8 mouse cellular contexts compared by ENCODE assay signal in genomic region chr4:43964326-43964833, GRCm38 (mm10). TPM values are rescaled to one million over a fixed set of nuclear protein-coding genes. Genes with fewer than 3 reads are reported as not detected.
A peak's percentile ranks its signal among the peaks of the same experiment; 100 is the strongest.
DNase-seq lines count a peak whose midpoint lies in the region; ATAC-seq and TF ChIP-seq lines count a peak whose summit lies in the region.
"Had no signal": no experiment of that assay in that cellular context is flagged by ENCODE, and none has a peak within 500 bp of the region (broad histone marks: within the 10 kb centered on the region; RNA-seq: fewer than 3 reads in every experiment).

No protein-coding gene starts in this region.

- peak overlapping the region; percentile 13; the same call in 1 of the 2 replicates for H3K4me2 ChIP-seq in intestine, embryonic 16.5 days (ENCODE audit: low read depth, low read length)
- no peak overlapping the region for H3K4me2 ChIP-seq in midbrain, embryonic 16.5 days (ENCODE audit: low read length)
- H3K4me2 ChIP-seq in forebrain, postnatal 0 days (ENCODE audit: low read depth), result no peak overlapping the region

- H3K36me3 ChIP-seq in E14TG2a.4 (ENCODE audit: insufficient read depth, low read length), result peaks cover 13% of the 10 kb centered on the region
- H3K36me3 ChIP-seq in intestine, embryonic 16.5 days (ENCODE audit: control insufficient read depth, insufficient read depth, low read length), result no peaks in the 10 kb centered on the region
- H3K36me3 ChIP-seq in midbrain, embryonic 16.5 days (ENCODE audit: control insufficient read depth, insufficient read depth, low read length), result no peaks in the 10 kb centered on the region
- no peaks in the 10 kb centered on the region for H3K36me3 ChIP-seq in forebrain, postnatal 0 days (ENCODE audit: insufficient read depth)

- ATAC-seq in activated CD4-positive, CD25-positive, alpha-beta regulatory T cell, adult 4 months, result peak; percentile 33
- peak; percentile 39 for ATAC-seq in intestine, embryonic 16.5 days
- no peak for ATAC-seq in midbrain, embryonic 16.5 days
- no peak for ATAC-seq in forebrain, postnatal 0 days

- peak overlapping the region; percentile 42; the same call in 1 of the 2 replicates for H3K27ac ChIP-seq in intestine, embryonic 16.5 days (ENCODE audit: low read length)
- no peak overlapping the region for H3K27ac ChIP-seq in midbrain, embryonic 16.5 days (ENCODE audit: low read length)
- no peak overlapping the region for H3K27ac ChIP-seq in forebrain, postnatal 0 days (ENCODE audit: low read depth, low read length)

- H3K9me3 ChIP-seq in E14TG2a.4 (ENCODE audit: low read length), result peaks cover 13% of the 10 kb centered on the region
- H3K9me3 ChIP-seq in intestine, embryonic 16.5 days (ENCODE audit: control insufficient read depth, low read length), result no peaks in the 10 kb centered on the region
- H3K9me3 ChIP-seq in midbrain, embryonic 16.5 days (replicated peaks; ENCODE audit: control insufficient read depth, low read length, poor library complexity, severe bottlenecking), result no peaks in the 10 kb centered on the region
- no peaks in the 10 kb centered on the region for H3K9me3 ChIP-seq in forebrain, postnatal 0 days (ENCODE audit: low read length)

- 24% methylated on average over 2 of the region's 2 CpGs for WGBS in intestine, embryonic 16.5 days
- WGBS in midbrain, embryonic 16.5 days, result 58% methylated on average over 2 of the region's 2 CpGs
- WGBS in forebrain, postnatal 0 days, result 46% methylated on average over 2 of the region's 2 CpGs

- H3K4me1 ChIP-seq in E14TG2a.4 (replicated peaks; ENCODE audit: low read depth, low read length), result peaks cover 84% of the 10 kb centered on the region
- peaks cover 42% of the 10 kb centered on the region for H3K4me1 ChIP-seq in intestine, embryonic 16.5 days (ENCODE audit: control insufficient read depth, insufficient read depth, low read length)
- H3K4me1 ChIP-seq in midbrain, embryonic 16.5 days (ENCODE audit: control insufficient read depth, insufficient read depth, low read length), result peaks cover 3% of the 10 kb centered on the region; the same call in 1 of the 2 replicates
- no peaks in the 10 kb centered on the region for H3K4me1 ChIP-seq in forebrain, postnatal 0 days (ENCODE audit: insufficient read depth)

- no peak for TF ChIP-seq CTCF in E14TG2a.4 (conservative IDR thresholded peaks at IDR 0.05; ENCODE audit: low read length)
- TF ChIP-seq CTCF in forebrain, postnatal 0 days (IDR thresholded peaks at IDR 0.05; ENCODE audit: low read depth), result no peak

- peak overlapping the region; percentile 43 for H3K4me3 ChIP-seq in E14TG2a.4 (replicated peaks; ENCODE audit: low read length)
- H3K4me3 ChIP-seq in intestine, embryonic 16.5 days (ENCODE audit: low read length), result no peak overlapping the region
- H3K4me3 ChIP-seq in midbrain, embryonic 16.5 days (ENCODE audit: low read depth, low read length), result no peak overlapping the region
- H3K4me3 ChIP-seq in forebrain, postnatal 0 days (ENCODE audit: low read depth, low read length), result no peak overlapping the region

- H3K9ac ChIP-seq in intestine, embryonic 16.5 days (ENCODE audit: low read depth, low read length), result 0 out of 2 replicates have a peak overlapping the region, but pooled peaks have one; percentile 20
- H3K9ac ChIP-seq in midbrain, embryonic 16.5 days (ENCODE audit: low read depth, low read length), result no peak overlapping the region
- H3K9ac ChIP-seq in forebrain, postnatal 0 days, result no peak overlapping the region

- H3K27me3 ChIP-seq in E14TG2a.4 (ENCODE audit: insufficient read depth, low read length), result no peaks in the 10 kb centered on the region; the same call in 1 of the 2 replicates
- H3K27me3 ChIP-seq in intestine, embryonic 16.5 days (replicated peaks; ENCODE audit: control insufficient read depth, insufficient read depth, low read length), result no peaks in the 10 kb centered on the region
- no peaks in the 10 kb centered on the region for H3K27me3 ChIP-seq in midbrain, embryonic 16.5 days (ENCODE audit: control insufficient read depth, insufficient read depth, low read depth, low read length)
- H3K27me3 ChIP-seq in forebrain, postnatal 0 days (ENCODE audit: insufficient read depth, low read length), result no peaks in the 10 kb centered on the region

- DNase-seq in lung, postnatal 36 days, result peak; percentile 71
- no peak for DNase-seq in layer of hippocampus, postnatal 14 days (ENCODE audit: low spot score in 2 of 2)
- no peak for DNase-seq in forebrain, postnatal 0 days
- DNase-seq: cerebellum, postnatal 36 days had no signal

RNA-seq across cellular contexts. Expression of gene Glipr2, which starts 7.2 kb away (rescaled TPM):
- polyA plus RNA-seq in activated CD4-positive, CD25-positive, alpha-beta regulatory T cell, adult 4 months (2017; shearing (Covaris generic)), result 100 to 1,000 TPM; 215 to 250 TPM
- 69.4 and 78.5 TPM in 2 replicates for polyA plus RNA-seq in intestine, embryonic 16.5 days (2015; fragmentation: Nextera tagmentation; extraction: Ambion mirVana)
- 26.6 and 32.1 TPM in 2 replicates for polyA plus RNA-seq in midbrain, embryonic 16.5 days (2015; fragmentation: Nextera tagmentation; extraction: Ambion mirVana)
- 1 to 10 TPM; 1.6 to 1.7 TPM for total RNA-seq in layer of hippocampus, postnatal 14 days (2021)
- total RNA-seq in forebrain, postnatal 0 days (2014; rRNA removed), result 25.4 and 25.5 TPM in 2 replicates
- 22.2 and 22.6 TPM in 2 replicates for polyA plus RNA-seq in forebrain, postnatal 0 days (2015; fragmentation: Nextera tagmentation; extraction: Ambion mirVana)

RNA-seq across cellular contexts. Expression of gene Ccin, which starts 18.9 kb away (rescaled TPM):
- under 1 TPM in 1 of 2 experiments, not detected in 1; 0.24 TPM for polyA plus RNA-seq in activated CD4-positive, CD25-positive, alpha-beta regulatory T cell, adult 4 months (2017; shearing (Covaris generic))
- polyA plus RNA-seq in intestine, embryonic 16.5 days (2015; fragmentation: Nextera tagmentation; extraction: Ambion mirVana), result not detected in 2 replicates
- polyA plus RNA-seq in midbrain, embryonic 16.5 days (2015; fragmentation: Nextera tagmentation; extraction: Ambion mirVana), result not detected in 2 replicates
- not detected for total RNA-seq in layer of hippocampus, postnatal 14 days (2021)
- total RNA-seq in forebrain, postnatal 0 days (2014; rRNA removed), result 0.19 and 0.46 TPM in 2 replicates
- polyA plus RNA-seq in forebrain, postnatal 0 days (2015; fragmentation: Nextera tagmentation; extraction: Ambion mirVana), result 0.08 TPM in 1 of 2 replicates, not detected in the other

RNA-seq across cellular contexts. Expression of gene Clta, which starts 39.9 kb away (rescaled TPM):
- polyA plus RNA-seq in activated CD4-positive, CD25-positive, alpha-beta regulatory T cell, adult 4 months (2017; shearing (Covaris generic)), result 100 to 1,000 TPM; 109 to 116 TPM
- 241 and 256 TPM in 2 replicates for polyA plus RNA-seq in intestine, embryonic 16.5 days (2015; fragmentation: Nextera tagmentation; extraction: Ambion mirVana)
- 340 and 348 TPM in 2 replicates for polyA plus RNA-seq in midbrain, embryonic 16.5 days (2015; fragmentation: Nextera tagmentation; extraction: Ambion mirVana)
- 100 to 1,000 TPM; 289 to 299 TPM for total RNA-seq in layer of hippocampus, postnatal 14 days (2021)
- 579 and 718 TPM in 2 replicates for total RNA-seq in forebrain, postnatal 0 days (2014; rRNA removed)
- 377 and 380 TPM in 2 replicates for polyA plus RNA-seq in forebrain, postnatal 0 days (2015; fragmentation: Nextera tagmentation; extraction: Ambion mirVana)

Comparison
In these comparisons a context has a peak if more than half of its experiments do, and no peak if none do; other contexts are left out.
1. ATAC-seq: peak in activated CD4-positive, CD25-positive, alpha-beta regulatory T cell, adult 4 months (single experiment) and intestine, embryonic 16.5 days (single experiment); none in midbrain, embryonic 16.5 days (single experiment) and forebrain, postnatal 0 days (single experiment).